Mouse (Mus musculus): ENCODE measurements around the gene Pla2g6. TPM values are rescaled to one million over a fixed set of nuclear protein-coding genes. Genes with fewer than 3 reads are reported as not detected.
A peak's percentile ranks its signal among the peaks of the same experiment; 100 is the strongest.

Gene Pla2g6
- polyA plus RNA-seq, 1 experiment from 2014 or later = 26.1 TPM

DNA sequence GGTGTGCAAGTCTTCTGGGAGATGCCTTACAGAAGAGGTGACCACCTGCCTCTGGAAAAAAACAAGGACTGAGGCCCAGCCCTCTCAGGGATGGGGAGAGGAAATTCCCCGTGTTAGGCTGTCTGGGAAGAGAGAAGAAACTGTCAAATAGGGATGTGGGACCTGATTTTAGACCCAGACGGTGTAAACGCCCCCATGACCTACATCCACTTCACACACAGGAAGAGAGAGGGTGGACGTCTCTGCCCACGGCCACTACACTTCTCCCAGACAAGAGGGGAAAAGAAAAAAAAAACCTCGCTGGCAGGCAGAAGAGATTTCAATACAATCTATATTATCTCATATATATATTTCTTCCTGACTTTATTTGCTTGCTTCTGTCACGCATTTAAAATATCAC lies 32.2 kb upstream of the Pla2g6 start:
- Histone ChIP-seq H3K9ac (replicated peaks) (no peak overlapping the region), H3K9me3 (replicated peaks) (no peaks in the 10 kb centered on the region), H3K4me1 (peaks cover 33% of the 10 kb centered on the region), H3K36me3 (peaks cover 41% of the 10 kb centered on the region), H3K4me3 (replicated peaks) (no peak overlapping the region), H3K27me3 (replicated peaks) (peaks cover 11% of the 10 kb centered on the region), H3K27ac (replicated peaks) (no peak overlapping the region), H3K4me2 (no peak overlapping the region)
- no peak for ATAC-seq (ENCODE audit: low FRiP score)
- WGBS = 61% methylated on average over 7 of the region's 7 CpGs

DNA sequence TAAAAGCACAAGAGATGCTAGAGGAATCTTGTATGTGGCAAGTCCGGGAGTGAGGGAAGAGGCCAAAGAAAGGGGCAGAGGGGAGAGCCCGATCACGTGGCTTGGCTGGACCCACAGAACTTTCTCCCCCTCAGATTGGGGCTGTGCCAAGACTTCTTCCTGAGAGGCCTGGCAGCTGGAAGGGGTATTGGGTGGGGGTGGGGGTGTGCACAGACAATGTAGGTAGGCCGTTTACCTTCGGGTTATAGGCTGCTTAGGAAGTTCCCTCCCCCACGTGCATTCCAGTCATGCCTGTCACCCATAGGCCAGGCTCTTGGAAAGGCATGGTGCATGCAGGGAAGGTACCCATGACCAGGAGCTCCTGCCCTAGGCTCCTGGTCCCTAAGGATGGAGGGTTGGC lies 31.8 kb upstream of the Pla2g6 start:
- WGBS = 37% methylated on average over 6 of the region's 6 CpGs
- no peak for ATAC-seq (ENCODE audit: low FRiP score)
- Histone ChIP-seq H3K27me3 (replicated peaks) (peaks cover 11% of the 10 kb centered on the region), H3K4me2 (no peak overlapping the region), H3K4me3 (replicated peaks) (no peak overlapping the region), H3K9ac (replicated peaks) (no peak overlapping the region), H3K9me3 (replicated peaks) (no peaks in the 10 kb centered on the region), H3K4me1 (peaks cover 33% of the 10 kb centered on the region), H3K27ac (replicated peaks) (no peak overlapping the region), H3K36me3 (peaks cover 37% of the 10 kb centered on the region)

DNA sequence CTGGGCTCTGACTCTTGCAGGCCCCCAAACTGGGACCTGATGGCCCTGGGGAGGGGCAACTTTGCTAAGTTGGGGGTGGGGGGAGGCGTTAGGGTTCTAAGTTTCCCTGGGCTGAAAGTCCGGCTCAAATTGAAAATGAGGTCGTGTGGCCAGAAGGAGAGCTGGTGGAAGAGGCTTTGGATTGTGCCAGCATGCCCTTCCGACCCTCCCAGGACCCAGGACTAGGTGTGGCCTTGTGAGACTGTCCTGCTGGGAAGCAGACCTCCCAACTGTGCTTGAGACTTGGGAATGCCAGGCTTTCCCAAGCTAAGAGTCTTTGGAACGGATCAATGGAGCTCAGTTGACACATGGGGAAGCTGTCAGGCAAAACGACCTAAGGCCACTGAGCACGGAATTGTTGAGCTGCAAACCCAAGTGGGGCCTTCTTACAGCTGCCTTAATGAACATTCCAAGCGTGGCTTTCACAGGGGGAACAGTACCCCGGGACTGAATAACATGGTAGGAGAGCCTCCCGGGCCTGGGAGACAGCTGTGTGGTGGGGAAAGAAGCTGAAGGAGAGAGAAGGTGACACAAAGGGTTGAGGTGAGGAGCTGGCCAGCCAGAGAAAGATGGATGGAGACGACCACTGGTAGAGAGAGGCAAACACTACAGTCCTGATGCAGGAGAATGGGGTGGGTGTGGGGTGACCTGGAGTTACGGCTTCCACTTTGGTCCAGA lies 29.9 kb upstream of the Pla2g6 start:
- no peak overlapping the region for H3K9ac ChIP-seq (replicated peaks)
- H3K4me1 ChIP-seq = peaks cover 33% of the 10 kb centered on the region
- H3K27ac ChIP-seq (replicated peaks) = peak overlapping the region; percentile 35; the same call in 1 of the 2 replicates
- peaks cover 11% of the 10 kb centered on the region for H3K27me3 ChIP-seq (replicated peaks)
- H3K9me3 ChIP-seq (replicated peaks) = no peaks in the 10 kb centered on the region
- peak overlapping the region; percentile 48; the same call in 1 of the 2 replicates for H3K4me3 ChIP-seq (replicated peaks)
- ATAC-seq (ENCODE audit: low FRiP score) = no peak
- WGBS = 49% methylated on average over 12 of the region's 12 CpGs
- peaks cover 19% of the 10 kb centered on the region for H3K36me3 ChIP-seq
- peak overlapping the region; percentile 91 for H3K4me2 ChIP-seq

DNA sequence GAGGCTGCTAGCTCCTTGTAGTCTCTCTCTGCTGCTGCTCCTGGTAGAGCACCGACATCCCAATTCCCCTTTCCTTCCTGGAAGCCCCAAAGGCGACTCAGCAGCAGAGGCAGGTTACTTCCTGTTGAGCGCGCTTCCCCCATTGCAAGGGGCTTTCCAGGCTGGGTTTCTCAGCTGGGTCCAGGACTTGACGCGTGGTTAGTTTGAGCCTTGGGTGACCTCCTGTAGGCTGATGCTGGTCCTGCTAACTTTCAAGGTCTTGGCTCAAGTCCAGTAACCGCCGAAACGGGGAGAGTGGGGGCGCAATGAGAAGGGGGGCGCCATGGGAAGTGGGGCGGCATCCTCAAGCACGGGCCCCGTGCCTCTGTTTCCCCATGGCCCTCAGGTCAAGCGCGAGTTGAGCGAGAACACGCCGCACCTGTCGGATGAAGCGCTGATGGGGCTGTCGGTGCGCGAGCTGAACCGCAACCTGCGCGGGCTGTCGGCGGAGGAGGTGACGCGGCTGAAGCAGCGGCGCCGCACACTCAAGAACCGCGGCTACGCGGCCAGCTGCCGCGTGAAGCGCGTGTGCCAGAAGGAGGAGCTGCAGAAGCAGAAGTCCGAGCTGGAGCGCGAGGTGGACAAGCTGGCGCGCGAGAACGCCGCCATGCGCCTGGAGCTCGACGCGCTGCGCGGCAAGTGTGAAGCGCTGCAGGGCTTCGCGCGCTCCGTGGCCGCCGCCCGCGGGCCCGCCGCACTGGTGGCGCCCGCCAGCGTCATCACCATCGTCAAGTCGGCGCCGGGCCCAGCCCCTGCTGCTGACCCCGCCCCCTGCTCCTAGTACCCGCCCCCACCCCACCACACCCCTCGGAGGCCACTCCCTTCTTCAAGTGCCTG lies 29.1 kb upstream of the Pla2g6 start:
- under 1% methylated on average over 67 of the region's 77 CpGs for WGBS
- Histone ChIP-seq H3K4me2 (peak overlapping the region; percentile 91), H3K9me3 (replicated peaks) (no peaks in the 10 kb centered on the region), H3K36me3 (peaks cover 11% of the 10 kb centered on the region; the same call in 1 of the 2 replicates), H3K27ac (replicated peaks) (peak overlapping the region; percentile 35; the same call in 1 of the 2 replicates), H3K4me1 (peaks cover 33% of the 10 kb centered on the region), H3K27me3 (replicated peaks) (peaks cover 11% of the 10 kb centered on the region), H3K9ac (replicated peaks) (peak overlapping the region; percentile 51), H3K4me3 (replicated peaks) (peak overlapping the region; percentile 48)
- ATAC-seq (ENCODE audit: low FRiP score) = peak; percentile 86

DNA sequence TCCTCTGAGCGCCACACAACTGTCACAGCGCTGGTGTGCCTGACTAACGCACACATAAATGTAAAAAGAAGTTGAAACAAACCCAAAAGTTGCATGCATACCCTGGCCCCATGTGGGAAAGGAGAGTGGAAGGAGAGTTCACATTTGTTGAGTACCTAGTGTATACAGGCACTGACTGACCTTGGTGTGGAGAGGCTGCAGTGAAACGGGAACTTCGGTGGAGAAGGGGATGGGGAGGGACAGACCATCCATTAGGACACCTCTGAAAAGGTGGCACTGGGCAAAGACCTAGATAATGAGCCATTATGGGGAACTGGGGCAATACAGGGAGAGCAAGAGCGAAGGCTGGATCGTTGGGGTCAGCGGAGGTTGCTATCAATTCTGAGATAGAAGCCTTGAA lies 28.3 kb upstream of the Pla2g6 start:
- no peak for ATAC-seq (ENCODE audit: low FRiP score)
- Histone ChIP-seq H3K4me2 (peak overlapping the region; percentile 91), H3K27ac (replicated peaks) (no peak overlapping the region), H3K36me3 (peaks cover 3% of the 10 kb centered on the region; the same call in 1 of the 2 replicates), H3K9ac (replicated peaks) (no peak overlapping the region), H3K9me3 (replicated peaks) (no peaks in the 10 kb centered on the region), H3K27me3 (replicated peaks) (peaks cover 11% of the 10 kb centered on the region), H3K4me1 (peaks cover 36% of the 10 kb centered on the region), H3K4me3 (replicated peaks) (peak overlapping the region; percentile 48; the same call in 1 of the 2 replicates)
- 80% methylated on average over 8 of the region's 8 CpGs for whole genome bisulfite sequencing

DNA sequence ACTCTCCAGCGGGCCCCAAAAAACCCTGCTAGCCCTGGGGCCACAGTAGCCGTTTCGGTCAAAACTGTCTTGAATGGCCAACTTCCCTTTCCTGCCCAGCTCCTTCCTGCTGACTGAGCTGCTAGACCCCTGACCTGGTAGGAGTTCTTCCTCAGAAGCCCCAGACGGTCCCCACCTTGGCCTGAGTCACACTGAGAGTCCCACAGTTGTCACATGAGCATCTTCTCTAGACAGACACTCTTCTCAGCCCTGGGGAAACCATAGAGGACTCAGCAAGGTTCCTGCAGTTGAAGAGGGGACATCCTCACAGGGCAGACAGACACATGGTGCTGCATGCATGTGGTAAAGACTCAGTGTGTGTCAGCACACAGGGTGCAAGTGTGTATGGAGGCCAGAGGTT lies 26.4 kb upstream of the Pla2g6 start:
- Histone ChIP-seq H3K4me3 (replicated peaks) (no peak overlapping the region), H3K27ac (replicated peaks) (no peak overlapping the region), H3K4me2 (no peak overlapping the region), H3K9ac (replicated peaks) (no peak overlapping the region), H3K9me3 (replicated peaks) (no peaks in the 10 kb centered on the region), H3K4me1 (peaks cover 32% of the 10 kb centered on the region), H3K27me3 (replicated peaks) (peaks cover 16% of the 10 kb centered on the region), H3K36me3 (no peaks in the 10 kb centered on the region)
- ATAC-seq (ENCODE audit: low FRiP score) = no peak
- WGBS = 85% methylated on average over 4 of the region's 4 CpGs

DNA sequence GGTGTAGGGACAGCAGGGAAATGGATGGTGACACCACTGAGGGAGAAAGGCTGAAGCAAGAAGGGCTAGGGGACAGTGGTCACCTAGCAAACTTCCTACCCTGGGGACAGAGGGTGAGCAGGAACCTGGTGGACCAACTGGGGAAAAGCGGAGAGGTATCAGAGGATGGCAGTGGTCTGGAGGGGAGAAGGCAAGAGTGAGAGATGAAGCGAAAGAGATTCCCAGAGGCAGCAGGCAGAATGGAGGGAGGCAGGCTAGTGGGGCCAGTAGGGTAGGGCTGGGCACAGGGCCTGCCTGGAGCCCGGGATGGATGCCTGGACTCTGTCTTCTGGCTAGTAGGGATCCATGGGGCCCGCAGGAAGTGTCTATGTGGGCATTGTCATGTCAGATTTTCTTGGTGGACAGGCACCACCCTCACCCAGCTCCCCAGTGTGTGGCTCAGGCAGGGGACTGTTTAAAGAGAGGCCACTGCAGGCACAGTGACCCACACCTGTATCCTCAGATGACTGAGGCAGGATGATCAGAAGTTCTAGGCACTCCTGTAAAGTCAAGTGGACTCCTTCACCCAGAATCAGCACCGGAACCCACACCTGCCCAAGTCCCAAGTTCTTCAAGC lies 25.6 kb upstream of the Pla2g6 start:
- H3K4me2 ChIP-seq = no peak overlapping the region
- no peak overlapping the region for H3K9ac ChIP-seq (replicated peaks)
- H3K9me3 ChIP-seq (replicated peaks) = no peaks in the 10 kb centered on the region
- no peaks in the 10 kb centered on the region for H3K36me3 ChIP-seq
- H3K4me1 ChIP-seq = peaks cover 37% of the 10 kb centered on the region
- H3K4me3 ChIP-seq (replicated peaks) = no peak overlapping the region
- 93% methylated on average over 5 of the region's 5 CpGs for WGBS
- H3K27me3 ChIP-seq (replicated peaks) = peaks cover 23% of the 10 kb centered on the region
- ATAC-seq (ENCODE audit: low FRiP score) = no peak
- no peak overlapping the region for H3K27ac ChIP-seq (replicated peaks)

DNA sequence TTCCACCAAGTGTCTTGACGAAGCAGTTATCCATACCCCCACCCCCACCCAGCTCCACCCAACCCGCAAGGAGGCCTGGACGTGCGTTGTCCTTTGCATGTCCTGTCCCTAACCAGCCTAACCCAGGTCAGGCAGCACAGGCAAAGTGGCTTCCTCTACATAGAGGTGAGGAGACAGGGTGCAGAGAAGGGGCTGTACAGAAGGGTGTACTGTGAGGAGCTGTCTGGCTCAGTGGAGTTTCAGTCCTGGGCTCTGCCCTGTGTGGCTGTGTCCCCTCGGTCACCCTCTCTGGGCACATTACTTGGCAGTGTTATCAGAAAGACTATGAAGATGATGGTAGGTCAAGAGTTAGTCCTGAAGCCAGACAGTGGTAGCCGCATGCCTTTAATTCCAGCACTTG lies 24.3 kb upstream of the Pla2g6 start:
- WGBS = 89% methylated on average over 6 of the region's 6 CpGs
- H3K9me3 ChIP-seq (replicated peaks) = no peaks in the 10 kb centered on the region
- peaks cover 25% of the 10 kb centered on the region for H3K27me3 ChIP-seq (replicated peaks)
- H3K4me3 ChIP-seq (replicated peaks) = no peak overlapping the region
- no peak overlapping the region for H3K27ac ChIP-seq (replicated peaks)
- H3K36me3 ChIP-seq = no peaks in the 10 kb centered on the region
- no peak overlapping the region for H3K4me2 ChIP-seq
- no peak for ATAC-seq (ENCODE audit: low FRiP score)
- H3K4me1 ChIP-seq = peaks cover 36% of the 10 kb centered on the region
- no peak overlapping the region for H3K9ac ChIP-seq (replicated peaks)

DNA sequence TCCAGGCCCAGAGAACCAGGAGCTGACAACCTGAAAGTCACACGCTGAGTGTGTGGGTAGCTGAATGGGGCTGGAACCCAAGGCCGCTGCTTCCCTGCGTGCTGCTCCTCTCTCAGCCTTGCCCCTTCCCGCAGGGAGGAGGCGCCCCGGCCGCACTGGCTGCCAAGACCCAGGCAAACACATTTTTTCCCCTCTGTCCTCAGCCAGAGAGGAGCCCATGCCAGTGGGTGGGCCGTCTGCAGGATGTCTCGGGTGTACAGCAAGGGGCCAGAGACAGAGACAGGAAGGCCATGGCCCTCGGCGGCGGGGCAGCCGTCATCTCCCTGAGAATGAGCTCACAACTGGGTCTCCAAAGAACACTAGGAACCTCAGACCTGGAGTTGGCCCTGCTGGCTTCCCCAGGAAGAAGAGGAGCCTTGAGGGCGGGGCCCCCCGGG lies 23.2 kb upstream of the Pla2g6 start:
- Histone ChIP-seq H3K27ac (replicated peaks) (no peak overlapping the region), H3K4me2 (no peak overlapping the region), H3K4me1 (peaks cover 29% of the 10 kb centered on the region), H3K4me3 (replicated peaks) (no peak overlapping the region), H3K27me3 (replicated peaks) (peaks cover 22% of the 10 kb centered on the region), H3K36me3 (no peaks in the 10 kb centered on the region), H3K9ac (replicated peaks) (no peak overlapping the region), H3K9me3 (replicated peaks) (no peaks in the 10 kb centered on the region)
- no peak for ATAC-seq (ENCODE audit: low FRiP score)
- 36% methylated on average over 15 of the region's 15 CpGs for WGBS

DNA sequence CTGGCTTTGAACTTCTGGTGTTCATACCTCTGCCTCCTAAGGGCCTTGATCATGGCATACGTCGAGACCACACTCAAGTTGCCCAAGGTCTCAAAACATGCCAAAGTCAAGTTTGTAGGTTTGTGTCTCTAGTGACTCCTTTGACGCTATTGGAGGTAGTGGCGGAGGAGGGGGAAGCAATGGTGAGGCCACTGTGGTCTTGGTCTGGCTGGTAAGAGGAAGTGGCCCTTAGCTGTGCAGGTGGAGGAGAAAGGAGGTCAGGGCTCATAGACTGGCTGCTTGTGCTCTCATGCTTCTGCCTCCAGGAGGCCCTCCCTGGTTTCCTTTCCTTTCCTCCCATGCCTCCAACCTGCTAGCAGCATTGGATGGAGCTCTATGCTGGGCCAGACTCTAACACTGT lies 22.7 kb upstream of the Pla2g6 start:
- Histone ChIP-seq H3K27ac (replicated peaks) (no peak overlapping the region), H3K4me1 (peaks cover 24% of the 10 kb centered on the region), H3K9ac (replicated peaks) (no peak overlapping the region), H3K4me3 (replicated peaks) (no peak overlapping the region), H3K4me2 (no peak overlapping the region), H3K9me3 (replicated peaks) (no peaks in the 10 kb centered on the region), H3K36me3 (no peaks in the 10 kb centered on the region), H3K27me3 (replicated peaks) (peaks cover 18% of the 10 kb centered on the region)
- ATAC-seq (ENCODE audit: low FRiP score) = no peak
- 98% methylated on average over 4 of the region's 4 CpGs for WGBS

DNA sequence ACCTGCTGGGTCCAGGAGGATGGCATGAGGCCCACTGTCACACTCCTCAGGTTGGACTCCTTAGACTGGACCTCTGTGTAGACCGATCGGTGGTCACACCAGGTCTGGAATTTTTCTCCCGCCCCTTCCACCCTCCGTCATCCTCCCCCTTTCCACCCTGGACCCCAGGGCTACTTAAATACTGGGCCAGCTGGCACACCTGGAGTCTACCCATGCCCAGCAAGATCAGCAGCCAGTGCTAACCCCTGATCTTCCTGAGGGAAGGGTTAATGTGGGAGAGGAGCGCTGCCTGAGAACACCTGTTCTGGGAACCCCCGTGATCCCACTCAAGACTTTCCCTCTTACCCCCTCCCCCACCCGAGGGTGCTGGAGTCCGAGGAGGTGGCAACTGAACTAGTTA lies 20.5 kb upstream of the Pla2g6 start:
- Histone ChIP-seq H3K27ac (replicated peaks) (no peak overlapping the region), H3K4me3 (replicated peaks) (peak overlapping the region; percentile 85), H3K27me3 (replicated peaks) (peaks cover 13% of the 10 kb centered on the region), H3K4me1 (peaks cover 24% of the 10 kb centered on the region), H3K9me3 (replicated peaks) (no peaks in the 10 kb centered on the region), H3K36me3 (no peaks in the 10 kb centered on the region), H3K9ac (replicated peaks) (no peak overlapping the region), H3K4me2 (peak overlapping the region; percentile 97)
- ATAC-seq (ENCODE audit: low FRiP score) = no peak
- WGBS = 71% methylated on average over 8 of the region's 8 CpGs
